Mouse (Mus musculus) embryonic fibroblast, embryonic 13.5 days (primary cell): ENCODE measurements around the gene Shroom3.

Source experiments
- CTCF ChIP-seq: IDR thresholded peaks from 2 replicates; pipeline ENCODE4 v1.5.1; 2011; ENCODE audit warnings: mild to moderate bottlenecking, control low read depth, low read length, moderate library complexity, borderline replicate concordance; ENCODE audit not compliant: insufficient read depth
- POLR2A ChIP-seq: IDR thresholded peaks from 2 replicates; pipeline ENCODE4 v1.6.1; 2011; ENCODE audit warnings: low read depth, mild to moderate bottlenecking, control low read depth, low read length, moderate library complexity

DNA sequence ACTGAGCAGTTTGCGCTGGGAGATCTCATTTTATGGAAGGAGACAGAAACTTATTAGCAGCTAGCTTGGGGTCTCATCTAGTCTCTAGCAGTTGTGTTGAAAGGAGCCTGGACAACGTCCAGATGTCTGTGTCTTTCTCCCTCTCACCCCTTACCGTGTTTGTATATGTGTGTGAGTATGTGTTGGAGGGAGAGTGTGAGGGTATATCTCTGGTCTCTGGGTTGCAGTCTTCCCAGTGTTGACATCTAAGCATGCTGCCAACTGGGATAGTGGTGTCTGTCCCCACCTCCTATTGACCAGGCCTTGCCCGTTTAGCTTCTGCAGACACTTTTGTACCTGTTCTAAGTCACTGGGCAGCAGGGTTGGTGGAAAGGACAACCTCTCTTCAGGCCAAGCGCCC, 207.7 kb downstream of the Shroom3 start:
- TF ChIP-seq POLR2A (no peak), CTCF (no peak)
